Mouse (Mus musculus) Patski (cell line): ENCODE results near the gene Ehbp1. TPM values are rescaled to one million over a fixed set of nuclear protein-coding genes. Genes with fewer than 3 reads are reported as not detected.

Experiments used
- ATAC-seq: fragments of 100-300 bp; one replicate; pipeline ENCODE4 v1.8.0; 2021
- CTCF ChIA-PET: fragments of 350-600 bp; sonication (Branson Sonifier 250); formaldehyde crosslinking; loops from one replicate; lab custom pipeline; 2022; ENCODE audit warnings: inconsistent platforms; lab: Charles Lee
- POLR2A ChIA-PET: fragments of 350-600 bp; sonication (Branson Sonifier 250); formaldehyde crosslinking; loops from one replicate; lab custom pipeline; 2022; ENCODE audit warnings: antibody characterized with exemption, inconsistent platforms; lab: Charles Lee
- DNase-seq: peaks from one replicate; pipeline ENCODE4 v3.0.0-alpha.2; 2011; ENCODE audit warnings: low read depth, low spot score
- H3K27me3 ChIP-seq: fragments of 371-371 bp; one replicate; pipeline ENCODE4 v1.5.1; 2021
- CTCF ChIP-seq: fragments of 100-300 bp; IDR thresholded peaks from one replicate; pipeline ENCODE4 v1.5.1; 2021
- in situ Hi-C: fragments of 300-500 bp; cut with MboI; formaldehyde crosslinking; loops from 3 replicates; pipeline ENCODE4 v1.11.1; 2018; ENCODE audit warnings: low pct_unique_long_range_greater_than_20kb, mixed read lengths
- polyA plus RNA-seq: library from polyadenylated mRNA; unstranded; gene quantifications from one replicate; pipeline ENCODE4 v1.2.3, GENCODE M21; 2021

Ehbp1 gene
- polyA plus RNA-seq, 1 experiment from 2014 or later, result 13.5 TPM

GRCm38 (mm10) chr11:22198406-22198805, 143.7 kb downstream of the Ehbp1 start:
- ChIA-PET POLR2A (no interaction called here), CTCF (interaction anchor here (1.3 kb wide), 1 partner anchor 8 kb away, joined by 3 read pairs; no protein-coding TSS in a partner anchor)
- no peaks in the 10 kb centered on the region for H3K27me3 ChIP-seq
- DNase-seq (no peak), ATAC-seq (no peak)
- TF ChIP-seq CTCF, result no peak
- in situ Hi-C loops, result no loop called here

- no peak for TF ChIP-seq CTCF
- DNase-seq, result no peak
- H3K27me3 ChIP-seq, result no peaks in the 10 kb centered on the region
- CTCF ChIA-PET, result no interaction called here
- in situ Hi-C loops, result no loop called here
- POLR2A ChIA-PET, result no interaction called here
- ATAC-seq, result no peak
Measured at GRCm38 (mm10) chr11:22197935-22198334, 144.2 kb downstream of the Ehbp1 start.

- in situ Hi-C loops, result no loop called here
- ChIA-PET POLR2A (no interaction called here), CTCF (no interaction called here)
- TF ChIP-seq CTCF, result no peak
- ATAC-seq (no peak), DNase-seq (no peak)
- no peaks in the 10 kb centered on the region for H3K27me3 ChIP-seq
Measured at GRCm38 (mm10) chr11:22196776-22197175, 145.3 kb downstream of the Ehbp1 start.

- ChIA-PET CTCF (interaction anchor here (1.9 kb wide), 1 partner anchor 12 kb away, joined by 6 read pairs; no protein-coding TSS in a partner anchor), POLR2A (no interaction called here)
- DNase-seq (no peak), ATAC-seq (no peak)
- TF ChIP-seq CTCF, result no peak
- H3K27me3 ChIP-seq, result no peaks in the 10 kb centered on the region
- in situ Hi-C loops, result no loop called here
Measured at GRCm38 (mm10) chr11:22194607-22195006, 147.5 kb downstream of the Ehbp1 start.

- POLR2A ChIA-PET, result no interaction called here
- in situ Hi-C loops, result no loop called here
- CTCF ChIA-PET, result interaction anchor here (0.9 to 1.2 kb wide), 2 partner anchors 9 to 15 kb away, joined by 3 read pairs; no protein-coding TSS in a partner anchor
- ATAC-seq (no peak), DNase-seq (no peak)
- no peak for TF ChIP-seq CTCF
- H3K27me3 ChIP-seq, result no peaks in the 10 kb centered on the region
Measured at GRCm38 (mm10) chr11:22190576-22190975, 151.5 kb downstream of the Ehbp1 start.

GRCm38 (mm10) chr11:22189970-22190369, 152.1 kb downstream of the Ehbp1 start:
- ChIA-PET CTCF (interaction anchor here (0.9 to 1.2 kb wide), 2 partner anchors 9 to 16 kb away, joined by 3 read pairs; no protein-coding TSS in a partner anchor), POLR2A (no interaction called here)
- in situ Hi-C loops, result no loop called here
- no peaks in the 10 kb centered on the region for H3K27me3 ChIP-seq
- TF ChIP-seq CTCF, result no peak
- ATAC-seq (no peak), DNase-seq (no peak)

GRCm38 (mm10) chr11:22181530-22182501, 160.3 kb downstream of the Ehbp1 start:
- ChIA-PET POLR2A (no interaction called here), CTCF (no interaction called here)
- TF ChIP-seq CTCF, result no peak
- no peaks in the 10 kb centered on the region for H3K27me3 ChIP-seq
- ATAC-seq (no peak), DNase-seq (no peak)
- in situ Hi-C loops, result no loop called here

GRCm38 (mm10) chr11:22180146-22180545, 161.9 kb downstream of the Ehbp1 start:
- in situ Hi-C loops, result no loop called here
- no peak for TF ChIP-seq CTCF
- no peak for DNase-seq
- ChIA-PET POLR2A (no interaction called here), CTCF (no interaction called here)
- no peaks in the 10 kb centered on the region for H3K27me3 ChIP-seq
- no peak for ATAC-seq

GRCm38 (mm10) chr11:22178569-22178968, 163.5 kb downstream of the Ehbp1 start:
- DNase-seq, result no peak
- in situ Hi-C loops, result no loop called here
- no peaks in the 10 kb centered on the region for H3K27me3 ChIP-seq
- POLR2A ChIA-PET, result no interaction called here
- ATAC-seq, result no peak
- CTCF ChIA-PET, result interaction anchor here (1.0 to 1.1 kb wide), 2 partner anchors 9 to 28 kb away, joined by 3 read pairs; no protein-coding TSS in a partner anchor
- no peak for TF ChIP-seq CTCF

- no peak for ATAC-seq
- POLR2A ChIA-PET, result no interaction called here
- CTCF ChIA-PET, result no interaction called here
- no peaks in the 10 kb centered on the region for H3K27me3 ChIP-seq
- in situ Hi-C loops, result no loop called here
- no peak for DNase-seq
- no peak for TF ChIP-seq CTCF
Measured at GRCm38 (mm10) chr11:22174311-22174710, 167.8 kb downstream of the Ehbp1 start.
